Mouse (Mus musculus) liver, embryonic 14.5 days (tissue): ENCODE measurements at regions not wholly inside any gene's neighbourhood (a gene's known extent, or its start where the extent isn't known, plus 50 kb on each side); places are given as distances from the start of the nearest gene placed in this dataset.

Experiments
- CTCF ChIP-seq: IDR thresholded peaks from 2 replicates; pipeline ENCODE4 v1.5.1; 2016; ENCODE audit warnings: antibody characterized with exemption, low read depth, control low read depth
- EP300 ChIP-seq: IDR thresholded peaks from 2 replicates; pipeline ENCODE4 v1.6.1; 2016; ENCODE audit warnings: antibody characterized with exemption, low read depth

- no peak for TF ChIP-seq EP300
- no peak for TF ChIP-seq CTCF
These were observed 170.4 kb downstream of the Bcl11b start for GRCm38 (mm10) chr12:107833001-107833400.
